Mouse (Mus musculus): ENCODE results near the gene Ugt2b37. TPM values are rescaled to one million over a fixed set of nuclear protein-coding genes. Genes with fewer than 3 reads are reported as not detected.
"Not testable (repeated sequence)": the region's sequence is repeated elsewhere in the genome, so short reads cannot be mapped to it uniquely, and the experiment has no call there.

Ugt2b37 gene
- polyA plus RNA-seq (2016; fragmentation: Nextera tagmentation; extraction: Ambion mirVana) = not detected in 2 replicates

GRCm38 (mm10) chr5:87254676-87255075 lies at the start of gene Ugt2b37:
TSS of gene Ugt2b37 (minus strand) at chr5:87254804.
- H3K27ac ChIP-seq (replicated peaks); H3K27me3 ChIP-seq; H3K4me1 ChIP-seq; ATAC-seq (ENCODE audit: low FRiP score, low read depth); H3K4me3 ChIP-seq; H3K4me2 ChIP-seq (replicated peaks); H3K9me3 ChIP-seq; H3K36me3 ChIP-seq; H3K9ac ChIP-seq (replicated peaks): not testable (repeated sequence)
- WGBS = 76% methylated on average over 3 of the region's 3 CpGs

GRCm38 (mm10) chr5:87286180-87286579 lies 31.6 kb upstream of the Ugt2b37 start:
- not testable (repeated sequence) for H3K9ac ChIP-seq (replicated peaks); H3K27me3 ChIP-seq; H3K4me3 ChIP-seq; H3K4me2 ChIP-seq (replicated peaks); H3K36me3 ChIP-seq; H3K27ac ChIP-seq (replicated peaks); H3K9me3 ChIP-seq; ATAC-seq (ENCODE audit: low FRiP score, low read depth); H3K4me1 ChIP-seq
- 89% methylated on average over 4 of the region's 4 CpGs for WGBS

GRCm38 (mm10) chr5:87275986-87276385 lies 21.4 kb upstream of the Ugt2b37 start:
- 85% methylated on average over 4 of the region's 4 CpGs for WGBS
- not testable (repeated sequence) for H3K27me3 ChIP-seq; H3K4me3 ChIP-seq; H3K36me3 ChIP-seq; H3K4me1 ChIP-seq; H3K4me2 ChIP-seq (replicated peaks); H3K27ac ChIP-seq (replicated peaks); H3K9me3 ChIP-seq; H3K9ac ChIP-seq (replicated peaks); ATAC-seq (ENCODE audit: low FRiP score, low read depth)

- no peaks in the 10 kb centered on the region for H3K36me3 ChIP-seq
- no peak overlapping the region for H3K4me3 ChIP-seq
- WGBS = 92% methylated on average over 6 of the region's 6 CpGs
- H3K4me2 ChIP-seq (replicated peaks) = no peak overlapping the region
- no peak overlapping the region for H3K27ac ChIP-seq (replicated peaks)
- H3K9me3 ChIP-seq = 0 out of 2 replicates have a peak, but pooled peaks cover 4% of the 10 kb centered on the region
- ATAC-seq (ENCODE audit: low FRiP score, low read depth) = no peak
- no peak overlapping the region for H3K9ac ChIP-seq (replicated peaks)
- H3K27me3 ChIP-seq = no peaks in the 10 kb centered on the region
- H3K4me1 ChIP-seq = no peaks in the 10 kb centered on the region
Observed at GRCm38 (mm10) chr5:87275581-87275980, 21.0 kb upstream of the Ugt2b37 start.

GRCm38 (mm10) chr5:87255831-87256230 lies 1.2 kb upstream of the Ugt2b37 start:
- no peak for ATAC-seq (ENCODE audit: low FRiP score, low read depth)
- no peak overlapping the region for H3K9ac ChIP-seq (replicated peaks)
- no peak overlapping the region for H3K4me2 ChIP-seq (replicated peaks)
- H3K27ac ChIP-seq (replicated peaks) = no peak overlapping the region
- H3K4me3 ChIP-seq = no peak overlapping the region
- WGBS = 86% methylated on average over 3 of the region's 3 CpGs
- H3K4me1 ChIP-seq = no peaks in the 10 kb centered on the region
- H3K9me3 ChIP-seq = no peaks in the 10 kb centered on the region
- no peaks in the 10 kb centered on the region for H3K27me3 ChIP-seq
- H3K36me3 ChIP-seq = no peaks in the 10 kb centered on the region

GRCm38 (mm10) chr5:87242140-87242539 lies 12.5 kb downstream of the Ugt2b37 start:
- H3K36me3 ChIP-seq; ATAC-seq (ENCODE audit: low FRiP score, low read depth); H3K9ac ChIP-seq (replicated peaks); H3K4me2 ChIP-seq (replicated peaks); H3K27me3 ChIP-seq; H3K4me1 ChIP-seq; H3K9me3 ChIP-seq; H3K4me3 ChIP-seq; H3K27ac ChIP-seq (replicated peaks): not testable (repeated sequence)

GRCm38 (mm10) chr5:87196430-87196829 lies 58.2 kb downstream of the Ugt2b37 start:
- not testable (repeated sequence) for H3K27ac ChIP-seq (replicated peaks); H3K4me1 ChIP-seq; H3K27me3 ChIP-seq; H3K36me3 ChIP-seq; H3K9me3 ChIP-seq; H3K4me3 ChIP-seq; H3K9ac ChIP-seq (replicated peaks); H3K4me2 ChIP-seq (replicated peaks); ATAC-seq (ENCODE audit: low FRiP score, low read depth)
- 77% methylated on average over 2 of the region's 2 CpGs for WGBS

Other genes starting within 250 kb of the Ugt2b37 start
- not detected in 2 replicates for gene Ugt2b36, start 162.2 kb downstream of the Ugt2b37 start, polyA plus RNA-seq (2016; fragmentation: Nextera tagmentation; extraction: Ambion mirVana)
- gene Ugt2b5, start 114.5 kb downstream of the Ugt2b37 start, polyA plus RNA-seq (2016; fragmentation: Nextera tagmentation; extraction: Ambion mirVana) = not detected in 2 replicates
- not detected in 2 replicates for gene Ugt2a3, start 82.4 kb upstream of the Ugt2b37 start, polyA plus RNA-seq (2016; fragmentation: Nextera tagmentation; extraction: Ambion mirVana)
- not detected in 2 replicates for gene Ugt2b38, start 169.4 kb upstream of the Ugt2b37 start, polyA plus RNA-seq (2016; fragmentation: Nextera tagmentation; extraction: Ambion mirVana)
- not detected in 2 replicates for gene Ugt2a2, start 227.5 kb upstream of the Ugt2b37 start, polyA plus RNA-seq (2016; fragmentation: Nextera tagmentation; extraction: Ambion mirVana)
- not detected in 2 replicates for gene Gm43638, start 232.0 kb upstream of the Ugt2b37 start, polyA plus RNA-seq (2016; fragmentation: Nextera tagmentation; extraction: Ambion mirVana)
- not detected in 2 replicates for gene Ugt2a1, start 236.1 kb upstream of the Ugt2b37 start, polyA plus RNA-seq (2016; fragmentation: Nextera tagmentation; extraction: Ambion mirVana)

Data from midbrain, embryonic 12.5 days (tissue).